Mouse (Mus musculus): ENCODE measurements at regions not wholly inside any gene's neighbourhood (a gene's known extent, or its start where the extent isn't known, plus 50 kb on each side); places are given as distances from the start of the nearest gene placed in this dataset.
A peak's percentile ranks its signal among the peaks of the same experiment; 100 is the strongest.

GRCm38 (mm10) chr17:29775836-29776235, 59.0 kb upstream of the Ccdc167 start:
- DNase-seq, result no peak
- 87% methylated on average over 14 of the region's 14 CpGs for WGBS
- Histone ChIP-seq H3K4me3 (replicated peaks; ENCODE audit: extremely low read depth, low read depth, low read length) (no peak overlapping the region), H3K4me1 (ENCODE audit: control insufficient read depth, insufficient read depth, low read length) (no peaks in the 10 kb centered on the region)
- TF ChIP-seq POLR2A (IDR thresholded peaks at IDR 0.05; ENCODE audit: borderline replicate concordance, extremely low read depth, low read depth, low read length) (no peak), CTCF (IDR thresholded peaks at IDR 0.05; ENCODE audit: insufficient read depth, low read length) (no peak)

GRCm38 (mm10) chr17:29773339-29773738, 56.5 kb upstream of the Ccdc167 start:
- H3K4me1 ChIP-seq (ENCODE audit: control insufficient read depth, insufficient read depth, low read length), result no peaks in the 10 kb centered on the region
- peak; percentile 43 for DNase-seq
- WGBS, result 17% methylated on average over 14 of the region's 14 CpGs

GRCm38 (mm10) chr17:29770914-29771313, 54.1 kb upstream of the Ccdc167 start:
- 63% methylated on average over 9 of the region's 9 CpGs for WGBS
- Histone ChIP-seq H3K4me1 (ENCODE audit: control insufficient read depth, insufficient read depth, low read length) (no peaks in the 10 kb centered on the region), H3K4me3 (replicated peaks; ENCODE audit: extremely low read depth, low read depth, low read length) (no peak overlapping the region)
- TF ChIP-seq CTCF (IDR thresholded peaks at IDR 0.05; ENCODE audit: insufficient read depth, low read length) (no peak), POLR2A (IDR thresholded peaks at IDR 0.05; ENCODE audit: borderline replicate concordance, extremely low read depth, low read depth, low read length) (no peak)
- no peak for DNase-seq

More at GRCm38 (mm10) chr17:29773339-29773738, 56.5 kb upstream of the Ccdc167 start:
- peak; percentile 67 for TF ChIP-seq CTCF (IDR thresholded peaks at IDR 0.05; ENCODE audit: insufficient read depth, low read length)
- TF ChIP-seq POLR2A (IDR thresholded peaks at IDR 0.05; ENCODE audit: borderline replicate concordance, extremely low read depth, low read depth, low read length), result no peak
- H3K4me3 ChIP-seq (replicated peaks; ENCODE audit: extremely low read depth, low read depth, low read length), result no peak overlapping the region

GRCm38 (mm10) chr17:29769631-29770030, 52.8 kb upstream of the Ccdc167 start:
- Histone ChIP-seq H3K4me1 (ENCODE audit: control insufficient read depth, insufficient read depth, low read length) (no peaks in the 10 kb centered on the region), H3K4me3 (replicated peaks; ENCODE audit: extremely low read depth, low read depth, low read length) (no peak overlapping the region)
- DNase-seq, result no peak
- 69% methylated on average over 10 of the region's 10 CpGs for WGBS
- TF ChIP-seq CTCF (IDR thresholded peaks at IDR 0.05; ENCODE audit: insufficient read depth, low read length) (no peak), POLR2A (IDR thresholded peaks at IDR 0.05; ENCODE audit: borderline replicate concordance, extremely low read depth, low read depth, low read length) (no peak)

- 37% methylated on average over 7 of the region's 7 CpGs for WGBS
- no peak for DNase-seq
- TF ChIP-seq POLR2A (IDR thresholded peaks at IDR 0.05; ENCODE audit: borderline replicate concordance, extremely low read depth, low read depth, low read length), result no peak
- no peak for TF ChIP-seq CTCF (IDR thresholded peaks at IDR 0.05; ENCODE audit: insufficient read depth, low read length)
- Histone ChIP-seq H3K4me3 (replicated peaks; ENCODE audit: extremely low read depth, low read depth, low read length) (no peak overlapping the region), H3K4me1 (ENCODE audit: control insufficient read depth, insufficient read depth, low read length) (no peaks in the 10 kb centered on the region)
Measured at GRCm38 (mm10) chr17:29769143-29769542, 52.3 kb upstream of the Ccdc167 start.

GRCm38 (mm10) chr17:29768642-29769041, 51.8 kb upstream of the Ccdc167 start:
- TF ChIP-seq CTCF (IDR thresholded peaks at IDR 0.05; ENCODE audit: insufficient read depth, low read length) (no peak), POLR2A (IDR thresholded peaks at IDR 0.05; ENCODE audit: borderline replicate concordance, extremely low read depth, low read depth, low read length) (no peak)
- H3K4me1 ChIP-seq (ENCODE audit: control insufficient read depth, insufficient read depth, low read length), result no peaks in the 10 kb centered on the region
- DNase-seq, result no peak
- WGBS, result 69% methylated on average over 5 of the region's 5 CpGs
- no peak overlapping the region for H3K4me3 ChIP-seq (replicated peaks; ENCODE audit: extremely low read depth, low read depth, low read length)

Measured in lung, adult 2 months (tissue).